Mouse (Mus musculus): ENCODE data around the gene Cpz. TPM values are rescaled to one million over a fixed set of nuclear protein-coding genes. Genes with fewer than 3 reads are reported as not detected.

Gene Cpz
- polyA plus RNA-seq, 1 experiment from 2014 or later, result 3.5 TPM

DNA sequence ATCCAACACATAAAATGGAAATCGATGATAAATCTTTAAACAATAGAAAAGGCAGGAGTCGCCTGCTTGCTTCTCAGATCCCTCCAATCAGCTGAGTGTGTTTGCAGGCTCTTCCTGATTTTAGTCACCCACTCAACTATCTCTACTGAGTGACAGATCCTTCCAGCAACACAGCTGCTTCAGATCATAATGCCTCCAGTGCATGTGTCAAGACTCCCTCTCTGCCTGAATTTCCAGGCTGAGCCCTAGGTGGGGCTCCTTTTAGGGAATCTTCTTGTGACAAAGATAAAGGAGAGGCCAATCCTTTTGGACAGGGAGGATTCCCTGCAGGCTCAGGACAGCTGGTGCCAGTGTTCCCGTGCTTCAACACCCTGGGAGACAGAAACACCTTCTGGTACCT, 67.2 kb downstream of the Cpz start:
- Histone ChIP-seq H3K4me3 (no peak overlapping the region), H3K36me3 (no peaks in the 10 kb centered on the region), H3K9me3 (replicated peaks) (no peaks in the 10 kb centered on the region), H3K27me3 (ENCODE audit: low read depth, poor library complexity, severe bottlenecking) (peaks cover 64% of the 10 kb centered on the region), H3K27ac (replicated peaks) (no peak overlapping the region), H3K4me1 (peaks cover 29% of the 10 kb centered on the region)
- no peak for DNase-seq (ENCODE audit: low spot score)
- WGBS, result 72% methylated on average over 3 of the region's 3 CpGs

DNA sequence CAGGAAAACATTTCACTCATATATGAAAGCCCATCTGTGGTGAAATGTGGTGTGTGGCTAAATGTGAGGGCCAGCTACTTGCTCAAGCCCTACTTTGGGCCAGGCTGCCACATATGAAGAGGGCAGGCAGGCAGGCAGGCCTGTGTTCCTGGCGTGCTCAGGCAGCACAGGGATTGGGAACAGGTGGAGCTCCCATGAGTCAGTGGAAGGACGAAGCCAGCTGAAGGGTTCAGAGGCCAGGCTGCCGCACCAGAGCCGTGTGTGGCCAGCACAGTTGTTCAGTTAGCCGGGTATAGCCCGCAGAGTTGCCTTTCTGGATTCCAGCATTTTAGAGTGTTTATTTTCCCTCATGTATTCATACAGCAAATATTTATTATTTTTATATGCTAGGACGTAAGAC, 68.1 kb downstream of the Cpz start:
- Histone ChIP-seq H3K27me3 (ENCODE audit: low read depth, poor library complexity, severe bottlenecking) (peaks cover 63% of the 10 kb centered on the region), H3K27ac (replicated peaks) (no peak overlapping the region)
- WGBS, result 87% methylated on average over 7 of the region's 7 CpGs

DNA sequence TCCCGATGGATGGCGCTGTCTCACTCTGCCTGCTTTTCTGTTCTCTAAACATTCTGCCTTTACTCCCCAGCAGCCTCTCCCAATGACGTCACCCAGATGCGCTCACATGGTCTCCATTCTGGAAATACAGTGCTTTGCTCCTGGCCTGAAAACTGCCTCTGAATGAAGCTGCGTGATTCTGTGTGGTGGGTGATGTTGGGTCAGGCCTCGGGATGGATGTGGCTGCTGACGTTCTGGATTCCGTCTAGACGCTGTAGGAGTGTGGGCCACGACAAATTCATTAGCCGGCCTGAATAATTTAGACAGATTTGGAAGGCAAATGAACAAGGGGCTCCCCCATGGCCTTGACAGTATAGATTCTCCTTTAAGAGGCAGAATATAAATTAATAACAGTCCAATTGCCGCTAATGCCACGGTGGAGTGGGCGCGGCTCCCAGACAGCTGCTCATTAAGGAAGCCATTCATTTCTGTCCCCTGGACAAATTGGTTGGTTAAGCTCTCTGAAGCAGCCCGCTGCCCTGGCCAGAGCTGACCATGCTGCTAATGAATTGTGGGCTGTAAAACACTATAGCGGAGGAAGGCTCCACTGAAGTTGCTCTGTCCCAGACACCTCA, 71.2 kb downstream of the Cpz start:
- peak overlapping the region; percentile 34; the same call in 1 of the 2 replicates for H3K27ac ChIP-seq (replicated peaks)
- H3K9me3 ChIP-seq (replicated peaks), result no peaks in the 10 kb centered on the region
- WGBS, result 68% methylated on average over 17 of the region's 17 CpGs
- H3K4me3 ChIP-seq, result no peak overlapping the region; the same call in 1 of the 2 replicates
- DNase-seq (ENCODE audit: low spot score), result no peak
- H3K36me3 ChIP-seq, result no peaks in the 10 kb centered on the region
- peaks cover 26% of the 10 kb centered on the region for H3K4me1 ChIP-seq
- peaks cover 74% of the 10 kb centered on the region for H3K27me3 ChIP-seq (ENCODE audit: low read depth, poor library complexity, severe bottlenecking)

More for the DNA sequence above, 68.1 kb downstream of the Cpz start:
- Histone ChIP-seq H3K4me3 (no peak overlapping the region), H3K36me3 (no peaks in the 10 kb centered on the region), H3K9me3 (replicated peaks) (no peaks in the 10 kb centered on the region), H3K4me1 (peaks cover 26% of the 10 kb centered on the region)
- no peak for DNase-seq (ENCODE audit: low spot score)

Other genes starting within 250 kb of the Cpz start
- gene Adra2c, start 247.4 kb downstream of the Cpz start, polyA plus RNA-seq (2016; fragmentation: Nextera tagmentation; extraction: Ambion mirVana), result not detected in 2 replicates
- gene Hmx1, start 136.6 kb downstream of the Cpz start, polyA plus RNA-seq (2016; fragmentation: Nextera tagmentation; extraction: Ambion mirVana), result 0.14 and 0.99 TPM in 2 replicates
- 8.7 and 9.1 TPM in 2 replicates for gene Trmt44, start 49.4 kb upstream of the Cpz start, polyA plus RNA-seq (2016; fragmentation: Nextera tagmentation; extraction: Ambion mirVana)
- 10.2 and 16.1 TPM in 2 replicates for gene Acox3, start 57.3 kb upstream of the Cpz start, polyA plus RNA-seq (2016; fragmentation: Nextera tagmentation; extraction: Ambion mirVana)
- gene Htra3, start 154.1 kb upstream of the Cpz start, polyA plus RNA-seq (2016; fragmentation: Nextera tagmentation; extraction: Ambion mirVana), result 5.2 and 7.6 TPM in 2 replicates
- gene Sh3tc1, start 214.3 kb upstream of the Cpz start, polyA plus RNA-seq (2016; fragmentation: Nextera tagmentation; extraction: Ambion mirVana), result 3.6 and 3.8 TPM in 2 replicates
- gene Ablim2, start 232.2 kb upstream of the Cpz start, polyA plus RNA-seq (2016; fragmentation: Nextera tagmentation; extraction: Ambion mirVana), result 0.62 and 0.84 TPM in 2 replicates

All from midbrain, embryonic 10.5 days (tissue).